ENCODE assay signal across 9 mouse cellular contexts in genomic region chr11:12434597-12434996, GRCm38 (mm10). TPM values are rescaled to one million over a fixed set of nuclear protein-coding genes. Genes with fewer than 3 reads are reported as not detected.
DNase-seq lines count a peak whose midpoint lies in the region; ATAC-seq lines count a peak whose summit lies in the region.
"Had no signal": no experiment of that assay in that cellular context is flagged by ENCODE, and none has a peak within 500 bp of the region (broad histone marks: within the 10 kb centered on the region; RNA-seq: fewer than 3 reads in every experiment).

No protein-coding gene starts in this region.

- ATAC-seq in limb, embryonic 12.5 days (ENCODE audit: insufficient number of reproducible peaks, insufficient read depth, low FRiP score, low TSS enrichment, low read depth) = peak; percentile 74; the same call in 1 of the 2 replicates
- ATAC-seq in heart, embryonic 13.5 days (ENCODE audit: extremely low read depth, insufficient number of reproducible peaks, low FRiP score, low TSS enrichment) = peak; percentile 38; the same call in 1 of the 2 replicates
- peak; percentile 50; the same call in 1 of the 2 replicates for ATAC-seq in midbrain, embryonic 14.5 days (ENCODE audit: low FRiP score, low TSS enrichment)
- no peak for ATAC-seq in granulocyte monocyte progenitor cell, adult 5-6 weeks (replicated peaks; ENCODE audit: poor library complexity, severe bottlenecking)

- WGBS in limb, embryonic 12.5 days = 67% methylated on average over 4 of the region's 4 CpGs
- 60% methylated on average over 4 of the region's 4 CpGs for WGBS in limb, embryonic 10.5 days
- 23% methylated on average over 4 of the region's 4 CpGs for WGBS in heart, embryonic 13.5 days
- WGBS in midbrain, embryonic 14.5 days = 72% methylated on average over 4 of the region's 4 CpGs

- H3K4me1 ChIP-seq in limb, embryonic 12.5 days (replicated peaks) = 0 out of 2 replicates have a peak, but pooled peaks cover 8% of the 10 kb centered on the region
- no peaks in the 10 kb centered on the region for H3K4me1 ChIP-seq in limb, embryonic 10.5 days
- H3K4me1 ChIP-seq in heart, embryonic 13.5 days = peaks cover 32% of the 10 kb centered on the region
- H3K4me1 ChIP-seq in midbrain, embryonic 14.5 days (ENCODE audit: control insufficient read depth, insufficient read depth, low read length) = no peaks in the 10 kb centered on the region

- H3K9me3 ChIP-seq in limb, embryonic 12.5 days = no peaks in the 10 kb centered on the region
- H3K9me3 ChIP-seq in limb, embryonic 10.5 days (replicated peaks) = no peaks in the 10 kb centered on the region
- no peaks in the 10 kb centered on the region for H3K9me3 ChIP-seq in heart, embryonic 13.5 days
- no peaks in the 10 kb centered on the region for H3K9me3 ChIP-seq in midbrain, embryonic 14.5 days (ENCODE audit: control insufficient read depth, low read length)

- peak; percentile 18 for DNase-seq in embryo, embryonic 11 days
- DNase-seq in embryo, embryonic 10 days (ENCODE audit: low spot score) = no peak
- DNase-seq in limb, embryonic 10.5 days (ENCODE audit: low spot score) = no peak
- DNase-seq in midbrain, embryonic 14.5 days = no peak
- DNase-seq in cerebellum, adult 11-12 months = no peak
- DNase-seq: lung, postnatal 36 days had no signal

- H3K9ac ChIP-seq in limb, embryonic 12.5 days (replicated peaks) = no peak overlapping the region
- peak overlapping the region; percentile 24 for H3K9ac ChIP-seq in heart, embryonic 13.5 days
- H3K9ac ChIP-seq in midbrain, embryonic 14.5 days (replicated peaks; ENCODE audit: low read length) = no peak overlapping the region

- no peaks in the 10 kb centered on the region for H3K27me3 ChIP-seq in limb, embryonic 12.5 days
- H3K27me3 ChIP-seq in limb, embryonic 10.5 days (ENCODE audit: low read depth, poor library complexity, severe bottlenecking) = no peaks in the 10 kb centered on the region
- H3K27me3 ChIP-seq in heart, embryonic 13.5 days (replicated peaks) = no peaks in the 10 kb centered on the region
- no peaks in the 10 kb centered on the region for H3K27me3 ChIP-seq in midbrain, embryonic 14.5 days (ENCODE audit: control insufficient read depth, insufficient read depth, low read length)

- H3K36me3 ChIP-seq in limb, embryonic 12.5 days = no peaks in the 10 kb centered on the region
- no peaks in the 10 kb centered on the region for H3K36me3 ChIP-seq in limb, embryonic 10.5 days
- H3K36me3 ChIP-seq in heart, embryonic 13.5 days = no peaks in the 10 kb centered on the region
- no peaks in the 10 kb centered on the region for H3K36me3 ChIP-seq in midbrain, embryonic 14.5 days (ENCODE audit: control insufficient read depth, insufficient read depth, low read length)

- no peak overlapping the region for H3K27ac ChIP-seq in limb, embryonic 12.5 days
- H3K27ac ChIP-seq in limb, embryonic 10.5 days = no peak overlapping the region
- peak overlapping the region; percentile 79 for H3K27ac ChIP-seq in heart, embryonic 13.5 days (replicated peaks)
- H3K27ac ChIP-seq in midbrain, embryonic 14.5 days (replicated peaks; ENCODE audit: low read depth, low read length) = no peak overlapping the region

- no peak overlapping the region for H3K4me3 ChIP-seq in limb, embryonic 12.5 days (replicated peaks)
- H3K4me3 ChIP-seq in limb, embryonic 10.5 days = no peak overlapping the region
- peak overlapping the region; percentile 30 for H3K4me3 ChIP-seq in heart, embryonic 13.5 days
- no peak overlapping the region for H3K4me3 ChIP-seq in midbrain, embryonic 14.5 days (replicated peaks; ENCODE audit: low read depth, low read length)

- no peak overlapping the region for H3K4me2 ChIP-seq in limb, embryonic 12.5 days
- peak overlapping the region; percentile 60 for H3K4me2 ChIP-seq in heart, embryonic 13.5 days
- H3K4me2 ChIP-seq in midbrain, embryonic 14.5 days (ENCODE audit: low read length) = no peak overlapping the region

RNA-seq across cellular contexts. Expression of gene Cobl, which starts 30.2 kb away (rescaled TPM):
- polyA plus RNA-seq in limb, embryonic 12.5 days (2016; fragmentation: Nextera tagmentation; extraction: Ambion mirVana) = 3.1 and 6.4 TPM in 2 replicates
- 0.58 and 0.64 TPM in 2 replicates for polyA plus RNA-seq in limb, embryonic 10.5 days (2016; fragmentation: Nextera tagmentation; extraction: Ambion mirVana)
- polyA plus RNA-seq in heart, embryonic 13.5 days (2015; fragmentation: Nextera tagmentation; extraction: Ambion mirVana) = 31.0 and 40.0 TPM in 2 replicates
- 10.4 and 13.1 TPM in 2 replicates for polyA plus RNA-seq in midbrain, embryonic 14.5 days (2014; fragmentation: Nextera tagmentation; extraction: Ambion mirVana)
- not detected in 2 replicates for total RNA-seq in granulocyte monocyte progenitor cell, adult 5-6 weeks (2014; fragmentation: Nextera tagmentation)
- total RNA-seq in granulocyte monocyte progenitor cell, adult 5-6 weeks (2017) = not detected in 2 replicates
